Mouse (Mus musculus) forebrain, embryonic 16.5 days (tissue): ENCODE data around the gene Scfd2. TPM values are rescaled to one million over a fixed set of nuclear protein-coding genes. Genes with fewer than 3 reads are reported as not detected.

Experiments
- ATAC-seq: fragments of 200-750 bp; cut with Nextera tagmentation; 2 replicates; pipeline ENCODE4 v1.8.0; 2017; ENCODE audit warnings: mild to moderate bottlenecking, moderate library complexity
- H3K27ac ChIP-seq: fragments of 300-500 bp; sonication (generic); 2 replicates; pipeline ENCODE4 v1.5.1; 2014; ENCODE audit warnings: low read length, control low read depth
- H3K27me3 ChIP-seq: fragments of 300-500 bp; sonication (generic); replicated peaks from 2 replicates; pipeline ENCODE4 v1.6.1; 2014; ENCODE audit warnings: low read length; ENCODE audit not compliant: control insufficient read depth, insufficient read depth
- H3K36me3 ChIP-seq: fragments of 300-500 bp; sonication (generic); 2 replicates; pipeline ENCODE4 v1.6.1; 2014; ENCODE audit not compliant: control insufficient read depth, insufficient read depth
- H3K4me1 ChIP-seq: fragments of 300-500 bp; sonication (generic); replicated peaks from 2 replicates; pipeline ENCODE4 v1.6.1; 2014; ENCODE audit warnings: low read length; ENCODE audit not compliant: control insufficient read depth, insufficient read depth
- H3K4me2 ChIP-seq: fragments of 300-500 bp; sonication (generic); 2 replicates; pipeline ENCODE4 v1.6.1; 2014; ENCODE audit warnings: mild to moderate bottlenecking, low read length, control low read depth
- H3K4me3 ChIP-seq: fragments of 300-500 bp; sonication (generic); replicated peaks from 2 replicates; pipeline ENCODE4 v1.5.1; 2014; ENCODE audit warnings: mild to moderate bottlenecking, low read length, control low read depth
- H3K9ac ChIP-seq: fragments of 300-500 bp; sonication (generic); replicated peaks from 2 replicates; pipeline ENCODE4 v1.6.1; 2014; ENCODE audit warnings: low read depth, low read length, control low read depth
- H3K9me3 ChIP-seq: fragments of 300-500 bp; sonication (generic); 2 replicates; pipeline ENCODE4 v1.6.1; 2016; ENCODE audit warnings: low read length; ENCODE audit not compliant: control insufficient read depth
- WGBS: fragments of 180-500 bp; shearing (Covaris S2); extraction: QIAGEN DNeasy Blood & Tissue Kit; methylation state at CpG from one replicate; pipeline ENCODE4 v1.1.7; 2014; 5-methylcytosine and 5-hydroxymethylcytosine counted together
- polyA plus RNA-seq: library from polyadenylated mRNA; unstranded; fragments of >200 nt; fragmentation: Nextera tagmentation; extraction: Ambion mirVana; gene quantifications from 2 replicates; pipeline ENCODE4 v1.2.1, GENCODE M21; 2015

The Scfd2 gene
- polyA plus RNA-seq, 1 experiment from 2014 or later = 28.4 TPM

GRCm38 (mm10) chr5:74252672-74253286, 278.8 kb downstream of the Scfd2 start:
- ATAC-seq = peak; percentile 72
- Histone ChIP-seq H3K36me3 (no peaks in the 10 kb centered on the region), H3K4me2 (no peak overlapping the region), H3K27ac (no peak overlapping the region), H3K9me3 (no peaks in the 10 kb centered on the region), H3K4me3 (no peak overlapping the region), H3K4me1 (peaks cover 7% of the 10 kb centered on the region), H3K9ac (no peak overlapping the region), H3K27me3 (no peaks in the 10 kb centered on the region)
- 81% methylated on average over 6 of the region's 6 CpGs for WGBS

- H3K36me3 ChIP-seq = no peaks in the 10 kb centered on the region
- no peak overlapping the region for H3K9ac ChIP-seq
- no peak overlapping the region for H3K27ac ChIP-seq
- WGBS = 94% methylated on average over 2 of the region's 2 CpGs
- no peaks in the 10 kb centered on the region for H3K27me3 ChIP-seq
- no peak overlapping the region for H3K4me2 ChIP-seq
- no peak; the same call in 1 of the 2 replicates for ATAC-seq
- H3K4me3 ChIP-seq = no peak overlapping the region
- peaks cover 9% of the 10 kb centered on the region for H3K4me1 ChIP-seq
- no peaks in the 10 kb centered on the region for H3K9me3 ChIP-seq
These were observed 280.6 kb downstream of the Scfd2 start for GRCm38 (mm10) chr5:74250947-74251346.

GRCm38 (mm10) chr5:74250308-74250707, 281.3 kb downstream of the Scfd2 start:
- Histone ChIP-seq H3K9me3 (no peaks in the 10 kb centered on the region), H3K27ac (no peak overlapping the region), H3K4me2 (no peak overlapping the region), H3K36me3 (no peaks in the 10 kb centered on the region), H3K9ac (no peak overlapping the region), H3K4me3 (no peak overlapping the region), H3K4me1 (peaks cover 9% of the 10 kb centered on the region), H3K27me3 (no peaks in the 10 kb centered on the region)
- ATAC-seq = no peak
- 68% methylated on average over 7 of the region's 7 CpGs for WGBS

GRCm38 (mm10) chr5:74249794-74250193, 281.8 kb downstream of the Scfd2 start:
- whole genome bisulfite sequencing = 62% methylated on average over 3 of the region's 3 CpGs
- H3K9me3 ChIP-seq = no peaks in the 10 kb centered on the region
- no peaks in the 10 kb centered on the region for H3K27me3 ChIP-seq
- H3K4me2 ChIP-seq = no peak overlapping the region
- no peak overlapping the region for H3K27ac ChIP-seq
- ATAC-seq = no peak
- H3K4me3 ChIP-seq = no peak overlapping the region
- H3K4me1 ChIP-seq = peaks cover 9% of the 10 kb centered on the region
- H3K9ac ChIP-seq = no peak overlapping the region
- H3K36me3 ChIP-seq = no peaks in the 10 kb centered on the region

- Histone ChIP-seq H3K4me2 (no peak overlapping the region), H3K4me3 (no peak overlapping the region), H3K9me3 (no peaks in the 10 kb centered on the region), H3K9ac (no peak overlapping the region), H3K4me1 (peaks cover 2% of the 10 kb centered on the region; the same call in 1 of the 2 replicates), H3K27ac (no peak overlapping the region), H3K36me3 (no peaks in the 10 kb centered on the region), H3K27me3 (no peaks in the 10 kb centered on the region)
- ATAC-seq = no peak
- WGBS = 84% methylated on average over 3 of the region's 3 CpGs
These were observed 284.6 kb downstream of the Scfd2 start for GRCm38 (mm10) chr5:74246971-74247370.

- no peaks in the 10 kb centered on the region for H3K27me3 ChIP-seq
- no peak overlapping the region for H3K4me2 ChIP-seq
- no peak overlapping the region for H3K4me3 ChIP-seq
- H3K9ac ChIP-seq = no peak overlapping the region
- ATAC-seq = no peak
- peaks cover 2% of the 10 kb centered on the region; the same call in 1 of the 2 replicates for H3K4me1 ChIP-seq
- H3K9me3 ChIP-seq = no peaks in the 10 kb centered on the region
- no peak overlapping the region for H3K27ac ChIP-seq
- no peaks in the 10 kb centered on the region for H3K36me3 ChIP-seq
- WGBS = 21% methylated on average over 4 of the region's 4 CpGs
These were observed 285.1 kb downstream of the Scfd2 start for GRCm38 (mm10) chr5:74246453-74246852.

GRCm38 (mm10) chr5:74245641-74246145, 285.9 kb downstream of the Scfd2 start:
- Histone ChIP-seq H3K36me3 (no peaks in the 10 kb centered on the region), H3K4me1 (peaks cover 2% of the 10 kb centered on the region; the same call in 1 of the 2 replicates), H3K27me3 (no peaks in the 10 kb centered on the region), H3K9me3 (no peaks in the 10 kb centered on the region), H3K4me2 (no peak overlapping the region), H3K27ac (no peak overlapping the region), H3K4me3 (no peak overlapping the region), H3K9ac (no peak overlapping the region)
- 95% methylated on average over 8 of the region's 8 CpGs for WGBS
- no peak for ATAC-seq

GRCm38 (mm10) chr5:74244406-74245019, 287.0 kb downstream of the Scfd2 start:
- no peaks in the 10 kb centered on the region for H3K27me3 ChIP-seq
- H3K4me2 ChIP-seq = no peak overlapping the region
- H3K9me3 ChIP-seq = no peaks in the 10 kb centered on the region
- no peak overlapping the region for H3K27ac ChIP-seq
- H3K4me1 ChIP-seq = peaks cover 2% of the 10 kb centered on the region; the same call in 1 of the 2 replicates
- H3K36me3 ChIP-seq = no peaks in the 10 kb centered on the region
- no peak for ATAC-seq
- H3K4me3 ChIP-seq = no peak overlapping the region
- 85% methylated on average over 14 of the region's 14 CpGs for WGBS
- H3K9ac ChIP-seq = no peak overlapping the region

- Histone ChIP-seq H3K36me3 (no peaks in the 10 kb centered on the region), H3K9me3 (no peaks in the 10 kb centered on the region), H3K4me1 (peaks cover 2% of the 10 kb centered on the region; the same call in 1 of the 2 replicates), H3K4me2 (no peak overlapping the region), H3K27ac (no peak overlapping the region), H3K4me3 (no peak overlapping the region), H3K27me3 (no peaks in the 10 kb centered on the region), H3K9ac (no peak overlapping the region)
- ATAC-seq = no peak
- 78% methylated on average over 3 of the region's 3 CpGs for WGBS
These were observed 288.9 kb downstream of the Scfd2 start for GRCm38 (mm10) chr5:74242654-74243053.
